Mouse (Mus musculus): ENCODE measurements at regions not wholly inside any gene's neighbourhood (a gene's known extent, or its start where the extent isn't known, plus 50 kb on each side); places are given as distances from the start of the nearest gene placed in this dataset.

- DNase-seq (ENCODE audit: low spot score in 2 of 2): no peak
Measured at GRCm38 (mm10) chr16:24093624-24094023, 105.0 kb upstream of the Bcl6 start.

- DNase-seq (ENCODE audit: low spot score in 2 of 2): no peak
Measured at GRCm38 (mm10) chr16:24092616-24093525, 104.2 kb upstream of the Bcl6 start.

GRCm38 (mm10) chr16:24092136-24092535 lies 103.5 kb upstream of the Bcl6 start:
- DNase-seq (ENCODE audit: low spot score in 2 of 2): no peak

GRCm38 (mm10) chr16:24090981-24091380 lies 102.3 kb upstream of the Bcl6 start:
- DNase-seq (ENCODE audit: low spot score in 2 of 2): no peak

- DNase-seq (ENCODE audit: low spot score in 2 of 2): no peak
Measured at GRCm38 (mm10) chr16:24089840-24090762, 101.4 kb upstream of the Bcl6 start.

- no peak for DNase-seq (ENCODE audit: low spot score in 2 of 2)
Measured at GRCm38 (mm10) chr16:24083966-24084365, 95.3 kb upstream of the Bcl6 start.

GRCm38 (mm10) chr16:24080471-24080870 lies 91.8 kb upstream of the Bcl6 start:
- DNase-seq (ENCODE audit: low spot score in 2 of 2): no peak

GRCm38 (mm10) chr16:24078622-24079021 lies 90.0 kb upstream of the Bcl6 start:
- no peak for DNase-seq (ENCODE audit: low spot score in 2 of 2)

- DNase-seq (ENCODE audit: low spot score in 2 of 2): no peak
Measured at GRCm38 (mm10) chr16:24077428-24077827, 88.8 kb upstream of the Bcl6 start.

GRCm38 (mm10) chr16:24076799-24077136 lies 88.1 kb upstream of the Bcl6 start:
- DNase-seq (ENCODE audit: low spot score in 2 of 2): no peak

- no peak for DNase-seq (ENCODE audit: low spot score in 2 of 2)
Measured at GRCm38 (mm10) chr16:24076109-24076798, 87.6 kb upstream of the Bcl6 start.

GRCm38 (mm10) chr16:24073613-24074244 lies 85.1 kb upstream of the Bcl6 start:
- DNase-seq (ENCODE audit: low spot score in 2 of 2): no peak

GRCm38 (mm10) chr16:24073065-24073464 lies 84.4 kb upstream of the Bcl6 start:
- DNase-seq (ENCODE audit: low spot score in 2 of 2): no peak

GRCm38 (mm10) chr16:24069411-24069810 lies 80.8 kb upstream of the Bcl6 start:
- no peak for DNase-seq (ENCODE audit: low spot score in 2 of 2)

- no peak for DNase-seq (ENCODE audit: low spot score in 2 of 2)
Measured at GRCm38 (mm10) chr16:24068250-24068813, 79.7 kb upstream of the Bcl6 start.

GRCm38 (mm10) chr16:24062314-24062713 lies 73.7 kb upstream of the Bcl6 start:
- no peak for DNase-seq (ENCODE audit: low spot score in 2 of 2)

GRCm38 (mm10) chr16:24061496-24061895 lies 72.8 kb upstream of the Bcl6 start:
- DNase-seq (ENCODE audit: low spot score in 2 of 2): no peak

- DNase-seq (ENCODE audit: low spot score in 2 of 2): no peak
Measured at GRCm38 (mm10) chr16:24059090-24059600, 70.5 kb upstream of the Bcl6 start.

- no peak for DNase-seq (ENCODE audit: low spot score in 2 of 2)
Measured at GRCm38 (mm10) chr16:24056885-24057531, 68.4 kb upstream of the Bcl6 start.

- no peak for DNase-seq (ENCODE audit: low spot score in 2 of 2)
Measured at GRCm38 (mm10) chr16:24056123-24056884, 67.7 kb upstream of the Bcl6 start.
